Mouse (Mus musculus) myocyte (in vitro differentiated cells): ENCODE data around the gene Ap1m2. TPM values are rescaled to one million over a fixed set of nuclear protein-coding genes. Genes with fewer than 3 reads are reported as not detected.
"Not testable (repeated sequence)": the region's sequence is repeated elsewhere in the genome, so short reads cannot be mapped to it uniquely, and the experiment has no call there.

Experiments
- H3K27me3 ChIP-seq: one replicate; pipeline ENCODE4 v1.6.1; 2011; ENCODE audit not compliant: control insufficient read depth, insufficient read depth, insufficient read length
- H3K36me3 ChIP-seq: one replicate; pipeline ENCODE4 v1.6.1; 2011; ENCODE audit not compliant: control insufficient read depth, insufficient read depth
- H3K4me2 ChIP-seq: one replicate; pipeline ENCODE4 v1.6.1; 2011; ENCODE audit warnings: low read depth, control low read depth
- H3K4me3 ChIP-seq: one replicate; pipeline ENCODE4 v1.5.1; 2011; ENCODE audit warnings: mild to moderate bottlenecking, control low read depth, moderate library complexity
- H3K79me2 ChIP-seq: one replicate; pipeline ENCODE4 v1.6.1; 2011; ENCODE audit not compliant: control insufficient read depth, insufficient read depth
- H3ac ChIP-seq: one replicate; pipeline ENCODE4 v1.6.1; 2011; ENCODE audit not compliant: control insufficient read depth, insufficient read length
- CEBPB ChIP-seq: IDR thresholded peaks from 2 replicates; pipeline ENCODE4 v1.6.1; 2011; ENCODE audit warnings: mild to moderate bottlenecking, moderate library complexity; ENCODE audit not compliant: poor library complexity, insufficient read depth, severe bottlenecking
- E2F4 ChIP-seq: IDR thresholded peaks from one replicate; pipeline ENCODE4 v1.6.1; 2011; ENCODE audit warnings: mild to moderate bottlenecking, control low read depth, moderate library complexity; ENCODE audit not compliant: insufficient read depth
- MAX ChIP-seq: IDR thresholded peaks from one replicate; pipeline ENCODE4 v1.6.1; 2011; ENCODE audit warnings: low read depth, mild to moderate bottlenecking, control low read depth
- MYOD1 ChIP-seq, 3 experiments: IDR thresholded peaks; one replicate each; pipeline ENCODE4 v1.6.1; 2011; ENCODE audit warnings: control low read depth in 2 of 3, low read depth in 2 of 3, mild to moderate bottlenecking in 2 of 3, moderate library complexity in 1 of 3; ENCODE audit not compliant: insufficient read length in 2 of 3, control insufficient read depth in 1 of 3
- MYOG ChIP-seq, 3 experiments: IDR thresholded peaks; one replicate each; pipeline ENCODE4 v1.6.1; 2011; ENCODE audit warnings: control low read depth in 2 of 3, low read depth in 2 of 3, mild to moderate bottlenecking in 2 of 3; ENCODE audit not compliant: insufficient read length in 2 of 3, control insufficient read depth in 1 of 3, insufficient read depth in 1 of 3
- POLR2A ChIP-seq: IDR thresholded peaks from one replicate; pipeline ENCODE4 v1.6.1; 2011; ENCODE audit warnings: low read depth, mild to moderate bottlenecking, control low read depth, moderate library complexity; ENCODE audit not compliant: insufficient read length
- POLR2AphosphoS2 ChIP-seq: IDR thresholded peaks from one replicate; pipeline ENCODE4 v1.6.1; 2011; ENCODE audit warnings: low read depth, control low read depth; ENCODE audit not compliant: insufficient read length
- REST ChIP-seq: IDR thresholded peaks from one replicate; pipeline ENCODE4 v1.6.1; 2011; ENCODE audit warnings: mild to moderate bottlenecking, control low read depth, moderate library complexity; ENCODE audit not compliant: insufficient read depth, insufficient read length
- SRF ChIP-seq: IDR thresholded peaks from one replicate; pipeline ENCODE4 v1.6.1; 2011; ENCODE audit warnings: low read depth; ENCODE audit not compliant: control insufficient read depth, insufficient read length
- TCF12 ChIP-seq: IDR thresholded peaks from one replicate; pipeline ENCODE4 v1.6.1; 2011; ENCODE audit warnings: mild to moderate bottlenecking, control low read depth; ENCODE audit not compliant: poor library complexity, insufficient read depth, severe bottlenecking
- TCF3 ChIP-seq: IDR thresholded peaks from one replicate; pipeline ENCODE4 v1.6.1; 2011; ENCODE audit warnings: low read depth, control low read depth; ENCODE audit not compliant: insufficient read length
- USF1 ChIP-seq: IDR thresholded peaks from one replicate; pipeline ENCODE4 v1.6.1; 2011; ENCODE audit warnings: low read depth, mild to moderate bottlenecking, control low read depth, moderate library complexity
- polyA plus RNA-seq: library from polyadenylated mRNA; unstranded; fragments of >200 nt; fragmentation: generic; extraction: Trizol; gene quantifications from one replicate; pipeline ENCODE4 v1.2.1, GENCODE M21; 2012; ENCODE audit warnings: missing spikeins

Ap1m2 gene
- polyA plus RNA-seq, 1 experiment, result not detected

DNA sequence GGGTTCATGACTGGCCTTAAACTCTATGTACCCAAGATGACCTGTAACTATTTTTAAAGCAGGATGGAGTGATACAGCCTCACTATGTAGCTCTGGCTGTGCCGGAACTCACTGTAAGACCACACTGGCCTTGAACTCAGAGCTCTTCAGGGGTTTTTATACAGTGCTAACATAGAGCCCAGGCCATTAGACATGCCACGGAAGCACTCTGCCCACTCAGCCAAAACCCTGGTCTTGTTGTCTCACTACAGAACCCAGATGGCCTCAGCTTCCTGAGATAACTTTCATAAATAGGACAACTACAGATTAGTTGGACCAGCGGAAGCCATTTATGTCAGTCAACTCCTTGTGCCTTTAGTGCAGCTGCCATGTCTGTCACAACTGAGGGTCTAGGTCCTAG, 37.8 kb downstream of the Ap1m2 start:
- no peaks in the 10 kb centered on the region for H3K27me3 ChIP-seq
- TF ChIP-seq MAX (no peak), TCF12 (no peak)
- H3K4me2 ChIP-seq, result no peak overlapping the region
- H3ac ChIP-seq, result no peak overlapping the region
- peaks cover 27% of the 10 kb centered on the region for H3K36me3 ChIP-seq
- H3K4me3 ChIP-seq, result no peak overlapping the region
- H3K79me2 ChIP-seq, result no peaks in the 10 kb centered on the region

GRCm38 (mm10) chr9:21273520-21274228, 38.5 kb downstream of the Ap1m2 start:
- Histone ChIP-seq H3ac (no peak overlapping the region), H3K36me3 (peaks cover 27% of the 10 kb centered on the region), H3K4me3 (no peak overlapping the region), H3K4me2 (no peak overlapping the region), H3K79me2 (no peaks in the 10 kb centered on the region), H3K27me3 (no peaks in the 10 kb centered on the region)
- TF ChIP-seq POLR2A, result no peak
- no peak for TF ChIP-seq MYOG (IDR thresholded peaks at IDR 0.05; ENCODE audit: control insufficient read depth in 1 of 3, insufficient read depth in 1 of 3, insufficient read length in 2 of 3, low read depth in 2 of 3)
- no peak for TF ChIP-seq MYOD1 (IDR thresholded peaks at IDR 0.05; ENCODE audit: control insufficient read depth in 1 of 3, insufficient read length in 2 of 3, low read depth in 2 of 3)
- TF ChIP-seq POLR2AphosphoS2, result peak; percentile 33
- TF ChIP-seq CEBPB, result no peak
- no peak for TF ChIP-seq SRF
- no peak for TF ChIP-seq USF1

- Histone ChIP-seq H3K79me2 (no peaks in the 10 kb centered on the region), H3ac (no peak overlapping the region), H3K4me3 (no peak overlapping the region), H3K4me2 (no peak overlapping the region), H3K36me3 (peaks cover 27% of the 10 kb centered on the region), H3K27me3 (no peaks in the 10 kb centered on the region)
- TF ChIP-seq E2F4, result no peak
- TF ChIP-seq REST, result no peak
- TF ChIP-seq TCF12, result no peak
- no peak for TF ChIP-seq USF1
- TF ChIP-seq MYOD1 (IDR thresholded peaks at IDR 0.05; ENCODE audit: control insufficient read depth in 1 of 3, insufficient read length in 2 of 3, low read depth in 2 of 3), result no peak
- no peak for TF ChIP-seq MYOG (IDR thresholded peaks at IDR 0.05; ENCODE audit: control insufficient read depth in 1 of 3, insufficient read depth in 1 of 3, insufficient read length in 2 of 3, low read depth in 2 of 3)
- TF ChIP-seq MAX, result no peak
- TF ChIP-seq TCF3, result no peak
- peak; percentile 30 for TF ChIP-seq POLR2A
- TF ChIP-seq SRF, result no peak
- peak; percentile 88 for TF ChIP-seq POLR2AphosphoS2
- TF ChIP-seq CEBPB, result no peak
Measured at GRCm38 (mm10) chr9:21273094-21273493, 39.0 kb downstream of the Ap1m2 start.

DNA sequence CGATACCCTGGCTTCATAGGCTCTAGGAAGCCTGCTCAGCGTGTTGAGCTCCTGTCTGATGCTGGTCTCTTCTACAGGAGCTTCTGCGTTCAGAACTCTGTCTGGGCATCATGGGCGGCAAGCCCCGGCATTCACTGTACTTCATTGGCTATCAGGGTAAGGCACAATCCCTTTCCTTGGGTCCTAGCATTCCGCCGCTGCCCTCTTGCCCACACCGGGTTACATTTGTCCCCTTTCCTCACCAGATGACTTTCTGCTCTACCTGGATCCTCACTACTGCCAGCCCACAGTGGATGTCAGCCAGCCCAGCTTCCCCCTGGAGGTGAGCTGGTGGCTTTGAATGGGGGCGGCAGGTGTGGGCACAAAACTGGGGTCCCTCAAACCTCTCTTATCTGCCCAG, 39.7 kb downstream of the Ap1m2 start:
- Histone ChIP-seq H3K4me3 (no peak overlapping the region), H3K4me2 (no peak overlapping the region), H3ac (no peak overlapping the region), H3K27me3 (no peaks in the 10 kb centered on the region), H3K36me3 (peaks cover 23% of the 10 kb centered on the region), H3K79me2 (no peaks in the 10 kb centered on the region)
- TF ChIP-seq POLR2AphosphoS2 (peak; percentile 67), TCF12 (no peak)

- not testable (repeated sequence) for H3K4me3 ChIP-seq, H3K4me2 ChIP-seq, H3K27me3 ChIP-seq, H3ac ChIP-seq
- Histone ChIP-seq H3K36me3 (peaks cover 10% of the 10 kb centered on the region), H3K79me2 (peaks cover 16% of the 10 kb centered on the region)
Measured at GRCm38 (mm10) chr9:21269590-21269989, 42.5 kb downstream of the Ap1m2 start.

DNA sequence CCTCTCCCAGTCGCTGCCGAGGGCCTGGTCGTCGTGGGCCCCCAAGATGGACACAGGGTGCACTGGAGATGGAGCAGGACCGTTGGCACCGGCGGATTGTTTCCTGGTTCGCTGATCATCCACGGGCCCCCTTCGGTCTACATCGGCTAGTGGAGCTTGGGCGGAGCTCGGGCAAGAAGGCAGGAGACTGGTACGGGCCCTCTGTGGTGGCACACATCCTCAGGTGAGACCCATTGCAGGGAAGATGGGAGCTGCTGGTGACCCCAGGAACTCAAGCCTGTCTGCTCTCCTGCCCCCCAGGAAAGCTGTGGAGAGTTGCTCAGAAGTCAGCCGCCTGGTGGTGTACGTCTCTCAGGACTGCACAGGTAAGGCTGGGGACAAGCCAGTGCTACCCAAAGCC, 43.8 kb downstream of the Ap1m2 start:
- Histone ChIP-seq H3K4me2 (no peak overlapping the region), H3K79me2 (peaks cover 16% of the 10 kb centered on the region), H3ac (no peak overlapping the region), H3K36me3 (peaks cover 4% of the 10 kb centered on the region), H3K27me3 (no peaks in the 10 kb centered on the region), H3K4me3 (no peak overlapping the region)
- no peak for TF ChIP-seq MYOD1 (IDR thresholded peaks at IDR 0.05; ENCODE audit: control insufficient read depth in 1 of 3, insufficient read length in 2 of 3, low read depth in 2 of 3)
- TF ChIP-seq POLR2A, result no peak
- no peak for TF ChIP-seq SRF
- TF ChIP-seq MYOG (IDR thresholded peaks at IDR 0.05; ENCODE audit: control insufficient read depth in 1 of 3, insufficient read depth in 1 of 3, insufficient read length in 2 of 3, low read depth in 2 of 3), result no peak
- TF ChIP-seq REST, result no peak
- TF ChIP-seq CEBPB, result no peak
- no peak for TF ChIP-seq TCF12
- no peak for TF ChIP-seq MAX
- TF ChIP-seq E2F4, result no peak
- TF ChIP-seq POLR2AphosphoS2, result no peak
- no peak for TF ChIP-seq USF1
- no peak for TF ChIP-seq TCF3
